Mouse (Mus musculus): Measurements from ENCODE around the gene Tep1. TPM values are rescaled to one million over a fixed set of nuclear protein-coding genes. Genes with fewer than 3 reads are reported as not detected.

Tep1 gene
- polyA plus RNA-seq, 1 experiment from 2014 or later: 1.9 TPM

DNA sequence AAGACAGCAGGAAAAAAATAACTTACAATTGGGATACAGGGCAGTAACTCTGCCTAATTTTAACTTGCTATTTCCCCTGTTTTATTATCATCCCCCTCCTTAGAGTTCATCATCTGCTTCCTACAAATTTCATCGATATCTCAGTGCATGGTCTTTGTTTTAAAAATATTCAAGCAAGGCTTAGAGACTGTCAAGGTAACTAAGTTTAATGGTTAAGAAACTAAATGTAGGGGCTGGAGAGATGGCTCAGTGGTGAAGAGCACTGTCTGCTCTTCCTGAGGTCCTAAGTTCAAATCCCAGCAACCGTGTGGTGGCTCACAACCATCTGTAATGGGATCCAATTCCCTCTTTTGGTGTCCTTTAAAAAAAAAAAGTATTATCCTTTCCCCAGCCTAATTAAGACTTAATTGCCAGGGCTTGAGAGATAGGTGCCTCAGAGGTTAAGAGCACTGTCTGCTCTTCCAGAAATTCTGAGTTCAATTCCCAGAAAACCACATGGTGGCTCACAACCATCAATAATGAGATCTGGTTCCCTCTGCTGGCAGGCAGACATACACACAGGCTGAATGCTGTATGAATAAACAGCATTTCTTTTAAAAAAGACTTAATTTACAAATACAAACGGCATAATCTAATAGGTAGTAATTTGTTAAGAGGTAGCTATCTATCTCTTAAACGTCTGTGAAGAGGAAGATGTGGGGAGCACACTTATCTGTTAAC, 67.4 kb downstream of the Tep1 start:
- H3K27ac ChIP-seq: no peak overlapping the region
- WGBS: 58% methylated on average over 4 of the region's 4 CpGs
- ATAC-seq: no peak

GRCm38 (mm10) chr14:50802441-50802840, 67.9 kb downstream of the Tep1 start:
- Histone ChIP-seq H3K27me3 (no peaks in the 10 kb centered on the region), H3K9me3 (replicated peaks) (no peaks in the 10 kb centered on the region), H3K9ac (no peak overlapping the region), H3K4me3 (no peak overlapping the region), H3K27ac (no peak overlapping the region), H3K4me2 (no peak overlapping the region), H3K36me3 (ENCODE audit: poor library complexity, severe bottlenecking) (no peaks in the 10 kb centered on the region), H3K4me1 (0 out of 2 replicates have a peak, but pooled peaks cover 3% of the 10 kb centered on the region)
- no peak for ATAC-seq
- WGBS: 88% methylated on average over 6 of the region's 6 CpGs

More for the DNA sequence above, 67.4 kb downstream of the Tep1 start:
- Histone ChIP-seq H3K4me2 (no peak overlapping the region), H3K9me3 (replicated peaks) (no peaks in the 10 kb centered on the region), H3K36me3 (ENCODE audit: poor library complexity, severe bottlenecking) (no peaks in the 10 kb centered on the region), H3K4me3 (no peak overlapping the region), H3K9ac (no peak overlapping the region), H3K4me1 (0 out of 2 replicates have a peak, but pooled peaks cover 3% of the 10 kb centered on the region), H3K27me3 (no peaks in the 10 kb centered on the region)

- 5% methylated on average over 3 of the region's 3 CpGs for WGBS
- Histone ChIP-seq H3K36me3 (ENCODE audit: poor library complexity, severe bottlenecking) (no peaks in the 10 kb centered on the region), H3K4me3 (no peak overlapping the region), H3K4me2 (peak overlapping the region; percentile 30; the same call in 1 of the 2 replicates), H3K27me3 (no peaks in the 10 kb centered on the region), H3K4me1 (no peaks in the 10 kb centered on the region), H3K9me3 (replicated peaks) (no peaks in the 10 kb centered on the region), H3K9ac (no peak overlapping the region), H3K27ac (no peak overlapping the region)
- ATAC-seq: peak; percentile 59; the same call in 1 of the 2 replicates
These were observed 70.7 kb downstream of the Tep1 start for GRCm38 (mm10) chr14:50799502-50800259.

GRCm38 (mm10) chr14:50798512-50798911, 71.8 kb downstream of the Tep1 start:
- WGBS: 60% methylated on average over 2 of the region's 2 CpGs

DNA sequence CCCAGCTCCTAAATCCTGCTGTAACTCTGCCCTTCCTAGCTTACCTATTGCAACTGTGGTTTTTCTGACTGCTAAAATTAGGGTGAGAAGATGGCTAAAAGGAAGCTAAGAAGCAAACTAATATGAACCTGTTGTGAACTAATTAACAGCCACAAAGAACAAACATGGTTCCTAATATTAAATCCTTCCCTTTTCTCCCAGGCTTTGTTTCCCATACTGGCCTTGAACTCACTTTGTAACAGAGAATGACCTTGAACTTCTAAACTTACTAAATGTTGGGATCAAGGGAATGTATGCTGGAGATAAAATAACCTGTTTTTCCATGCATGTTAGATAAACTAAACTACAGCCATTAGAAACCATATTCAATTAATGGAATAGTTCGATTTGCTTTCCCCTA, 73.9 kb downstream of the Tep1 start:
- ATAC-seq: no peak
- Histone ChIP-seq H3K36me3 (ENCODE audit: poor library complexity, severe bottlenecking) (no peaks in the 10 kb centered on the region), H3K4me3 (no peak overlapping the region), H3K27me3 (no peaks in the 10 kb centered on the region), H3K4me1 (no peaks in the 10 kb centered on the region), H3K9me3 (replicated peaks) (no peaks in the 10 kb centered on the region), H3K9ac (no peak overlapping the region), H3K4me2 (no peak overlapping the region), H3K27ac (no peak overlapping the region)
- 86% methylated on average over 1 of the region's 1 CpGs for WGBS

More at GRCm38 (mm10) chr14:50798512-50798911, 71.8 kb downstream of the Tep1 start:
- no peak overlapping the region for H3K4me3 ChIP-seq
- no peak overlapping the region for H3K27ac ChIP-seq
- no peaks in the 10 kb centered on the region for H3K36me3 ChIP-seq (ENCODE audit: poor library complexity, severe bottlenecking)
- no peak overlapping the region for H3K4me2 ChIP-seq
- no peaks in the 10 kb centered on the region for H3K9me3 ChIP-seq (replicated peaks)
- no peaks in the 10 kb centered on the region for H3K4me1 ChIP-seq
- H3K9ac ChIP-seq: no peak overlapping the region
- H3K27me3 ChIP-seq: no peaks in the 10 kb centered on the region
- no peak for ATAC-seq

GRCm38 (mm10) chr14:50795965-50796364, 74.4 kb downstream of the Tep1 start:
- Histone ChIP-seq H3K4me2 (no peak overlapping the region), H3K27ac (no peak overlapping the region), H3K4me1 (no peaks in the 10 kb centered on the region), H3K36me3 (ENCODE audit: poor library complexity, severe bottlenecking) (no peaks in the 10 kb centered on the region), H3K4me3 (no peak overlapping the region), H3K9ac (no peak overlapping the region), H3K9me3 (replicated peaks) (no peaks in the 10 kb centered on the region), H3K27me3 (no peaks in the 10 kb centered on the region)
- ATAC-seq: no peak
- WGBS: 90% methylated on average over 4 of the region's 4 CpGs

GRCm38 (mm10) chr14:50795261-50795935, 75.0 kb downstream of the Tep1 start:
- Histone ChIP-seq H3K27ac (no peak overlapping the region), H3K9ac (no peak overlapping the region), H3K4me2 (no peak overlapping the region), H3K4me1 (no peaks in the 10 kb centered on the region), H3K27me3 (no peaks in the 10 kb centered on the region), H3K4me3 (no peak overlapping the region), H3K9me3 (replicated peaks) (no peaks in the 10 kb centered on the region), H3K36me3 (ENCODE audit: poor library complexity, severe bottlenecking) (no peaks in the 10 kb centered on the region)
- no peak for ATAC-seq
- 94% methylated on average over 24 of the region's 24 CpGs for WGBS

- 13% methylated on average over 2 of the region's 2 CpGs for WGBS
- Histone ChIP-seq H3K27ac (no peak overlapping the region), H3K4me3 (no peak overlapping the region), H3K27me3 (no peaks in the 10 kb centered on the region), H3K4me1 (peaks cover 12% of the 10 kb centered on the region), H3K4me2 (no peak overlapping the region), H3K36me3 (ENCODE audit: poor library complexity, severe bottlenecking) (no peaks in the 10 kb centered on the region), H3K9me3 (replicated peaks) (no peaks in the 10 kb centered on the region), H3K9ac (no peak overlapping the region)
- no peak for ATAC-seq
These were observed 82.2 kb downstream of the Tep1 start for GRCm38 (mm10) chr14:50788157-50788556.

DNA sequence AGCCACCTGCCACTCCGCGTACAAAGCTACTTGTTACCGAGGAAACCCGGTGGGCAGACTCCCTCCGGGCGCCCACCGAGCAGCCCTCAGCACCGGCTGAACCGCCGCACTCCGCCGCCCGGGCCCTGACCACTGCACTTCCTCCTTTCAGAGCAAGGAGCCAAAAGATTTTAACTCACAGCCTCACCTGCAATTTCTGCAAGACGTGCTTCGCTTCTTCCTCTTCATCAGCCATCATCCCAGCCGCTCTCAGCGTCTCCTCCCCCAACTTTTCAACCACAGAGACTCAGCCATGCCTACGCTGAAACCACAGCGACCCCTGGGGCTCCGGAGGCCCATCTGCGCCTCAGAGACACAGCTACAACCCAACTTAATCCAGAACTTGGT, 85.1 kb downstream of the Tep1 start, which contains the start of gene Ttc5:
TSS of gene Ttc5 (minus strand) at position 269 of the 387 bp plus-strand sequence.
- Histone ChIP-seq H3K27me3 (no peaks in the 10 kb centered on the region), H3K9me3 (replicated peaks) (no peaks in the 10 kb centered on the region; the same call in 1 of the 2 replicates)

DNA sequence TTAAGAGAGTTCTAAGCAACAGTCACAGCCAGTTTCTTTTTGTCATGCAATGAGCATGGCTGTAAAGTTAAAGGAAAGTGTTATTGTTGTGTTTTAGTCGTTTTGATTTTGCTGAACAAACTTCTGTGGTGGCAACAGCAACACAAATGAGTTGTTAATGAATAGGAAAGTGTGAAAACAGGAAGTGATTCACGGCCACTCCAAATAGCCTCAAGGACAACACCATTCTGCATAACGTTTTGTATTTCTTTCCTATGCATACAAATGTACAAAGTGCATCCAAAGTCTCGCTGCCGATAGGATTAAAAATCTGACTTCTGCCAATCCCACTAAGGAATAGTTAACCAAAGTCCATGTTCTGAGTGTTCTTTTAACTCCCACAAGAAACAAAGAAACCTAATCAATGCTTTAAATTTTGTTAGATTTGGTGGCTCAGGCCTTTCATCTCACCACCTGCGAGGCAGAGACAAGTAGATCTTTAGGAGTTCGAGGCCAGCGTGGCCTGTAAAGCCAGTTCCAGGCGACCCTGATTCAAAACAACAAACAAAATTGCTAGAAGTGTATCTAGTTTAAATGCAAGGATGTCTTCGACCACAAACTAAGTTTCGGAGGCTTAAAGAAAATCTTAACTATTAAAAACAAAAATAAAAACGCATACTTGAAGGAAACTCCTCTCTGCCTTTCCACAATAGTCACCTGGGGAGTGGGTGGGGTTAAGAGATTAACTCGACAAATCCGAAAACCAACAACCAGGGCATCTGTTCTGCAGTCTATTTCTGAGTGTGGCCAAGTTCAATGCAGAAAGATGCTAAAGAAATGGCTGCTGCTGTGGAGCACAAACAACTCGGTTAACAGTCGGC, 85.7 kb downstream of the Tep1 start:
- H3K4me2 ChIP-seq: peak overlapping the region; percentile 61
- ATAC-seq: no peak

More for the DNA sequence above, 85.1 kb downstream of the Tep1 start, which contains the start of gene Ttc5:
- peaks cover 16% of the 10 kb centered on the region for H3K36me3 ChIP-seq (ENCODE audit: poor library complexity, severe bottlenecking)
- peak; percentile 97 for ATAC-seq
- H3K4me1 ChIP-seq: peaks cover 14% of the 10 kb centered on the region
- peak within 1 kb of the TSS; percentile 77 for H3K4me3 ChIP-seq
- peak within 1 kb of the TSS; percentile 65 for H3K27ac ChIP-seq
- H3K4me2 ChIP-seq: peak within 1 kb of the TSS; percentile 61
- peak within 1 kb of the TSS; percentile 76 for H3K9ac ChIP-seq
- under 1% methylated on average over 21 of the region's 21 CpGs for WGBS

GRCm38 (mm10) chr14:50782166-50782565, 88.2 kb downstream of the Tep1 start:
- Histone ChIP-seq H3K27ac (no peak overlapping the region), H3K4me2 (no peak overlapping the region), H3K4me1 (peaks cover 14% of the 10 kb centered on the region), H3K9me3 (replicated peaks) (no peaks in the 10 kb centered on the region; the same call in 1 of the 2 replicates), H3K27me3 (no peaks in the 10 kb centered on the region), H3K9ac (no peak overlapping the region), H3K4me3 (no peak overlapping the region), H3K36me3 (ENCODE audit: poor library complexity, severe bottlenecking) (peaks cover 36% of the 10 kb centered on the region)
- ATAC-seq: no peak
- 96% methylated on average over 3 of the region's 3 CpGs for WGBS

More for the DNA sequence above, 85.7 kb downstream of the Tep1 start:
- no peaks in the 10 kb centered on the region for H3K27me3 ChIP-seq
- peak overlapping the region; percentile 65 for H3K27ac ChIP-seq
- peaks cover 14% of the 10 kb centered on the region for H3K4me1 ChIP-seq
- WGBS: 24% methylated on average over 16 of the region's 16 CpGs
- no peaks in the 10 kb centered on the region; the same call in 1 of the 2 replicates for H3K9me3 ChIP-seq (replicated peaks)
- H3K36me3 ChIP-seq (ENCODE audit: poor library complexity, severe bottlenecking): peaks cover 22% of the 10 kb centered on the region
- peak overlapping the region; percentile 76 for H3K9ac ChIP-seq
- H3K4me3 ChIP-seq: peak overlapping the region; percentile 77
